Mouse (Mus musculus): Measurements from ENCODE around the gene Tectb. TPM values are rescaled to one million over a fixed set of nuclear protein-coding genes. Genes with fewer than 3 reads are reported as not detected.

Gene Tectb
- total and polyA plus RNA-seq, 2 experiments, result 0.07 to 0.18 TPM

DNA sequence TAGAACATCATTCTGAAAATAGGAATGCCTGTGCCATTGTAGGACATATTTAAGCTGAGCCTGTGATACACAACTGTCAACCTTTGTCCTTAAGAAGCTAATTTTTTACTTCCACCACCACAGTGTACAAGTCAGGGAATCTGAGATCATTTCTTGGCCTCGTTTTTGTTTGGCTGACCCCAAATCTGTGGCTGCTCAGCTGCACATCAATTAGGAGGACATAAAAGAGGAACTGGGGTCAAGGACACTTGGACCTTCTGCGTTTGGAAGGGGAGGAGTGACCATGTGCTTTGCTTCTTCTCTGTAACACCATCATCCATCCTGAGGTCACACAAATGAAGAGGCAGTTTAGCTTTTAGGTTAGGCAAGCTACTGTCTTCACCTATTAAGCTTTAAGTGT, 55.5 kb downstream of the Tectb start:
- DNase-seq (ENCODE audit: extremely low read depth, low read depth, low spot score), result peak; percentile 58
- H3K4me1 ChIP-seq (ENCODE audit: control insufficient read depth, insufficient read depth, low read length), result peaks cover 5% of the 10 kb centered on the region
- WGBS, result 11% methylated on average over 2 of the region's 2 CpGs

DNA sequence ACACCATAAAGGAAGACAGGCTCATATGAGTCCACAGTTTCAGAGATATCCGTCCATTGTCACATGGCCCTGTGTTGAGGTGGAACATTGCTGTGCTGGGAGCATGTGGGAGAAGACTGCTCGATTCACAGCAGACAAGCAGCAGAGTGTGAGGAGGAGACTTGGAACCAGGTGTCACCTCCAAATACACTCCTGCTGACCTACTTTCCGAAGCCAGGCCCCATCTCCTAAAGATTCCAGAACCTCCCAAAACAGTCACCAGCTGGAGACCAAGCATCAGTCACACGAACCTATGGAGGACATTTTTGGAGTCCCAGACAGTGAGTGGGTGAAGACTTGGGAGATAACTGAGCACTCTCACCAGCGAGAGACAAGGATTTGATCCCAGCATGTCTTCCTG, 56.0 kb downstream of the Tectb start:
- Histone ChIP-seq H3K27me3 (ENCODE audit: control insufficient read depth, insufficient read depth, low read length) (no peaks in the 10 kb centered on the region), H3K9ac (ENCODE audit: low read depth, low read length) (no peak overlapping the region), H3K4me1 (ENCODE audit: control insufficient read depth, insufficient read depth, low read length) (peaks cover 5% of the 10 kb centered on the region), H3K4me3 (ENCODE audit: insufficient read depth, low read depth, low read length) (no peak overlapping the region), H3K79me2 (ENCODE audit: control insufficient read depth, insufficient read depth, low read length) (no peaks in the 10 kb centered on the region), H3K36me3 (ENCODE audit: control insufficient read depth, insufficient read depth, low read length) (no peaks in the 10 kb centered on the region), H3K27ac (replicated peaks; ENCODE audit: insufficient read depth, low read depth, low read length) (no peak overlapping the region)
- TF ChIP-seq POLR2A (IDR thresholded peaks at IDR 0.05; ENCODE audit: extremely low read depth, insufficient read depth, low read length) (no peak), CTCF (IDR thresholded peaks at IDR 0.05; ENCODE audit: low read depth, low read length) (no peak)
- no peak for DNase-seq (ENCODE audit: extremely low read depth, low read depth, low spot score)
- 89% methylated on average over 5 of the region's 5 CpGs for WGBS

More for the DNA sequence above, 55.5 kb downstream of the Tectb start:
- H3K4me3 ChIP-seq (ENCODE audit: insufficient read depth, low read depth, low read length), result no peak overlapping the region
- H3K9ac ChIP-seq (ENCODE audit: low read depth, low read length), result no peak overlapping the region
- no peak overlapping the region for H3K27ac ChIP-seq (replicated peaks; ENCODE audit: insufficient read depth, low read depth, low read length)
- H3K36me3 ChIP-seq (ENCODE audit: control insufficient read depth, insufficient read depth, low read length), result no peaks in the 10 kb centered on the region
- no peak for TF ChIP-seq POLR2A (IDR thresholded peaks at IDR 0.05; ENCODE audit: extremely low read depth, insufficient read depth, low read length)
- TF ChIP-seq CTCF (IDR thresholded peaks at IDR 0.05; ENCODE audit: low read depth, low read length), result no peak
- no peaks in the 10 kb centered on the region for H3K27me3 ChIP-seq (ENCODE audit: control insufficient read depth, insufficient read depth, low read length)
- H3K79me2 ChIP-seq (ENCODE audit: control insufficient read depth, insufficient read depth, low read length), result no peaks in the 10 kb centered on the region

GRCm38 (mm10) chr19:55239766-55240426, 59.4 kb downstream of the Tectb start:
- TF ChIP-seq CTCF (IDR thresholded peaks at IDR 0.05; ENCODE audit: low read depth, low read length), result no peak
- TF ChIP-seq POLR2A (IDR thresholded peaks at IDR 0.05; ENCODE audit: extremely low read depth, insufficient read depth, low read length), result no peak
- H3K27ac ChIP-seq (replicated peaks; ENCODE audit: insufficient read depth, low read depth, low read length), result no peak overlapping the region
- 85% methylated on average over 6 of the region's 6 CpGs for WGBS
- no peak overlapping the region for H3K4me3 ChIP-seq (ENCODE audit: insufficient read depth, low read depth, low read length)
- no peaks in the 10 kb centered on the region for H3K79me2 ChIP-seq (ENCODE audit: control insufficient read depth, insufficient read depth, low read length)
- no peaks in the 10 kb centered on the region for H3K4me1 ChIP-seq (ENCODE audit: control insufficient read depth, insufficient read depth, low read length)
- no peak for DNase-seq (ENCODE audit: extremely low read depth, low read depth, low spot score)
- H3K9ac ChIP-seq (ENCODE audit: low read depth, low read length), result no peak overlapping the region
- H3K36me3 ChIP-seq (ENCODE audit: control insufficient read depth, insufficient read depth, low read length), result no peaks in the 10 kb centered on the region
- no peaks in the 10 kb centered on the region for H3K27me3 ChIP-seq (ENCODE audit: control insufficient read depth, insufficient read depth, low read length)

DNA sequence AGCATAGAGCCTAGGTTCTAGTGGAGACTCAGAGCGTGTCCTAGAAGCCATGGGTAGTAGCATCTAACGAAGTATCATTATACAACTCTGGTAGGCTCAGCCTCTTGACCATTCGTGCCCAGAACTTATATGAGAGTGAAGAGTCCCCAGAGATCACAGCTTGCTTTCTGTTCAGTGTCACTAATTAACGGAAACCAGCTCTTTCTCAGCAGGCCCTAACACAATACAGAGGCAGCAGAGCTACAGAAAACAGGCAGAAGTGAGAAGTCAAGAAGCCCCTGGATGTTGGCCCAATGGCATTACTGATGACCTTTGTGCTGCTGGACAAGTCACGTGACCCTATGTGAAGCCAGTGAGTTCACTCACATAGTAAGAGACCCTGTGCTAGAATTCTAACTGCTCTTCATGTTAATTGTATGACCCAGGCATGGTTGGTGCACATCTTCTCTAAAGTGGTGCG, 60.7 kb downstream of the Tectb start, which contains the start of gene Gucy2g:
TSS of gene Gucy2g (minus strand) at position 51 of the 460 bp plus-strand sequence.
- H3K27me3 ChIP-seq (ENCODE audit: control insufficient read depth, insufficient read depth, low read length), result no peaks in the 10 kb centered on the region
- 83% methylated on average over 6 of the region's 6 CpGs for WGBS
- H3K4me1 ChIP-seq (ENCODE audit: control insufficient read depth, insufficient read depth, low read length), result no peaks in the 10 kb centered on the region
- H3K79me2 ChIP-seq (ENCODE audit: control insufficient read depth, insufficient read depth, low read length), result no peaks in the 10 kb centered on the region
- no peak within 1 kb of the TSS for H3K4me3 ChIP-seq (ENCODE audit: insufficient read depth, low read depth, low read length)
- H3K27ac ChIP-seq (replicated peaks; ENCODE audit: insufficient read depth, low read depth, low read length), result 0 out of 2 replicates have a peak within 1 kb of the TSS, but pooled peaks have one; percentile 1
- H3K9ac ChIP-seq (ENCODE audit: low read depth, low read length), result no peak within 1 kb of the TSS
- TF ChIP-seq POLR2A (IDR thresholded peaks at IDR 0.05; ENCODE audit: extremely low read depth, insufficient read depth, low read length) (no peak), CTCF (IDR thresholded peaks at IDR 0.05; ENCODE audit: low read depth, low read length) (no peak)
- no peaks in the 10 kb centered on the region for H3K36me3 ChIP-seq (ENCODE audit: control insufficient read depth, insufficient read depth, low read length)
- no peak for DNase-seq (ENCODE audit: extremely low read depth, low read depth, low spot score)

GRCm38 (mm10) chr19:55244791-55245231, 64.3 kb downstream of the Tectb start:
- peak; percentile 57 for DNase-seq (ENCODE audit: extremely low read depth, low read depth, low spot score)
- H3K9ac ChIP-seq (ENCODE audit: low read depth, low read length), result no peak overlapping the region
- 39% methylated on average over 7 of the region's 7 CpGs for WGBS

More at GRCm38 (mm10) chr19:55244791-55245231, 64.3 kb downstream of the Tectb start:
- Histone ChIP-seq H3K4me1 (ENCODE audit: control insufficient read depth, insufficient read depth, low read length) (peaks cover 8% of the 10 kb centered on the region), H3K36me3 (ENCODE audit: control insufficient read depth, insufficient read depth, low read length) (no peaks in the 10 kb centered on the region), H3K27ac (replicated peaks; ENCODE audit: insufficient read depth, low read depth, low read length) (peak overlapping the region; percentile 4), H3K79me2 (ENCODE audit: control insufficient read depth, insufficient read depth, low read length) (no peaks in the 10 kb centered on the region), H3K27me3 (ENCODE audit: control insufficient read depth, insufficient read depth, low read length) (no peaks in the 10 kb centered on the region), H3K4me3 (ENCODE audit: insufficient read depth, low read depth, low read length) (no peak overlapping the region)
- TF ChIP-seq POLR2A (IDR thresholded peaks at IDR 0.05; ENCODE audit: extremely low read depth, insufficient read depth, low read length) (no peak), CTCF (IDR thresholded peaks at IDR 0.05; ENCODE audit: low read depth, low read length) (peak; percentile 79)

Other genes with a start within 250 kb of the Tectb start
- 261 and 274 TPM in 2 replicates for gene Gpam, start 53.5 kb upstream of the Tectb start, total RNA-seq (2014; rRNA removed)
- gene Gpam, start 53.5 kb upstream of the Tectb start, polyA plus RNA-seq (2012; rRNA removed), result 90.2 and 102 TPM in 2 replicates
- gene Gucy2g, start 60.5 kb downstream of the Tectb start, total RNA-seq (2014; rRNA removed), result not detected in 2 replicates
- gene Gucy2g, start 60.5 kb downstream of the Tectb start, polyA plus RNA-seq (2012; rRNA removed), result 0.04 TPM in 2 replicates
- gene Acsl5, start 71.2 kb downstream of the Tectb start, total RNA-seq (2014; rRNA removed), result 1,037 and 1,190 TPM in 2 replicates
- 206 and 249 TPM in 2 replicates for gene Acsl5, start 71.2 kb downstream of the Tectb start, polyA plus RNA-seq (2012; rRNA removed)
- 60.1 and 64.0 TPM in 2 replicates for gene Zdhhc6, start 135.3 kb downstream of the Tectb start, total RNA-seq (2014; rRNA removed)
- gene Zdhhc6, start 135.3 kb downstream of the Tectb start, polyA plus RNA-seq (2012; rRNA removed), result 18.1 and 19.5 TPM in 2 replicates
- gene Vti1a, start 135.6 kb downstream of the Tectb start, total RNA-seq (2014; rRNA removed), result 12.7 and 14.8 TPM in 2 replicates
- 5.2 and 6.1 TPM in 2 replicates for gene Vti1a, start 135.6 kb downstream of the Tectb start, polyA plus RNA-seq (2012; rRNA removed)

Data from liver, adult 2 months (tissue).